Mouse (Mus musculus) intestine, embryonic 15.5 days (tissue): Measurements from ENCODE around the gene Vps16. TPM values are rescaled to one million over a fixed set of nuclear protein-coding genes. Genes with fewer than 3 reads are reported as not detected.
A peak's percentile ranks its signal among the peaks of the same experiment; 100 is the strongest.

Experiments
- ATAC-seq: fragments of 200-750 bp; cut with Nextera tagmentation; 2 replicates; pipeline ENCODE4 v1.8.0; 2017; ENCODE audit warnings: moderate TSS enrichment, moderate library complexity
- H3K27ac ChIP-seq: fragments of 300-500 bp; sonication (generic); 2 replicates; pipeline ENCODE4 v1.5.1; 2015; ENCODE audit warnings: mild to moderate bottlenecking, inconsistent platforms
- H3K27me3 ChIP-seq: fragments of 300-500 bp; sonication (generic); replicated peaks from 2 replicates; pipeline ENCODE4 v1.6.1; 2015; ENCODE audit warnings: inconsistent platforms
- H3K36me3 ChIP-seq: fragments of 300-500 bp; sonication (generic); 2 replicates; pipeline ENCODE4 v1.6.1; 2015; ENCODE audit warnings: inconsistent platforms
- H3K4me1 ChIP-seq: fragments of 300-500 bp; sonication (generic); replicated peaks from 2 replicates; pipeline ENCODE4 v1.6.1; 2015; ENCODE audit warnings: inconsistent platforms
- H3K4me2 ChIP-seq: fragments of 300-500 bp; sonication (generic); replicated peaks from 2 replicates; pipeline ENCODE4 v1.6.1; 2015; ENCODE audit warnings: mild to moderate bottlenecking, inconsistent platforms
- H3K4me3 ChIP-seq: fragments of 300-500 bp; sonication (generic); replicated peaks from 2 replicates; pipeline ENCODE4 v1.5.1; 2015; ENCODE audit warnings: inconsistent platforms
- H3K9ac ChIP-seq: fragments of 300-500 bp; sonication (generic); 2 replicates; pipeline ENCODE4 v1.6.1; 2015; ENCODE audit warnings: inconsistent platforms
- H3K9me3 ChIP-seq: fragments of 300-500 bp; sonication (generic); 2 replicates; pipeline ENCODE4 v1.6.1; 2016; ENCODE audit warnings: inconsistent platforms
- WGBS: fragments of 180-500 bp; shearing (Covaris S2); methylation state at CpG from one replicate; pipeline ENCODE4 v1.1.7; 2015; 5-methylcytosine and 5-hydroxymethylcytosine counted together
- polyA plus RNA-seq: library from polyadenylated mRNA; unstranded; fragments of >200 nt; fragmentation: Nextera tagmentation; extraction: Ambion mirVana; gene quantifications from 2 replicates; pipeline ENCODE4 v1.2.1, GENCODE M21; 2015

Gene Vps16
- polyA plus RNA-seq, 1 experiment from 2014 or later, result 76.7 TPM

DNA sequence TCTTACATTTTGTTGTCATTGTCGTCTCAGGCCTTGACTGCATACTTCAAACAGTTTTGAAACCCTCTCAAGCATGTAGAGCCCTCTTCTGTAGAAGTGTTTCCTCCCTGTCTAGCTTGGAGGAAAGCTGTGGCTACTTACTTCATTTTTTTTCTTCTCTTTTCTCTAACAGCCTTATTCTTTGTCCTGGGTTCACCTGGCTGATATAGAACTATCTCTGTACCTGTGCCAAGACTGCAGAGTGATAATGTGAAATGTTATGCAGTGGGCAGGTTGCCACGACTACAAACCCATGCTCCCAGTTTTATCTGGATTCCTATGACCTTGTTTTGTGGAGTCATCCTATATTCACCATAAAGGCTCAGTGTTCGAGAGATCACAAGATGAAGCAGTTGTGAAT, 6.3 kb downstream of the Vps16 start:
- H3K36me3 ChIP-seq, result no peaks in the 10 kb centered on the region
- no peak overlapping the region for H3K4me3 ChIP-seq
- H3K9ac ChIP-seq, result no peak overlapping the region
- no peak overlapping the region for H3K27ac ChIP-seq
- H3K9me3 ChIP-seq, result no peaks in the 10 kb centered on the region
- no peaks in the 10 kb centered on the region for H3K4me1 ChIP-seq
- H3K27me3 ChIP-seq, result no peaks in the 10 kb centered on the region
- H3K4me2 ChIP-seq, result no peak overlapping the region
- 86% methylated on average over 3 of the region's 3 CpGs for WGBS
- no peak for ATAC-seq

DNA sequence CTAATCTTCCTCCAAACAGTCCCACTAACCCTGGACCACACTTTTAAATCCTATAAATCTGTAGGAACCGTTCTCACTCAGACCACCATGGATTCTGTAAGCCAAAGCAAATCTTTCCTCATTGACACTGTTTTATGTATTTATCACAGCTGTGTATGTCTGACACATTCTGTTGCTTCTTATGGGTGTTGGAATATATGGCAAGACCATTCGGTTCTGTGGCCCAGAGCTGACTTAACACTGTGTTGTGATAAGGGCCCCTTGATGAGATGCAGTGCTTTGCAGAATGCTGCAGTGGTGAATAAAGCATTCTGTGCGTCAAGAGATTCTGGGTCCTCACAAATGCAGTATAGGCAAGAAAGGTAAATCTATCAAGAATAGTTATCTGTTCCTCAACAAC, 8.0 kb downstream of the Vps16 start:
- Histone ChIP-seq H3K36me3 (no peaks in the 10 kb centered on the region), H3K27ac (no peak overlapping the region), H3K4me2 (no peak overlapping the region), H3K9me3 (no peaks in the 10 kb centered on the region), H3K9ac (no peak overlapping the region), H3K27me3 (no peaks in the 10 kb centered on the region), H3K4me3 (no peak overlapping the region), H3K4me1 (no peaks in the 10 kb centered on the region)
- WGBS, result 76% methylated on average over 3 of the region's 3 CpGs
- no peak for ATAC-seq

DNA sequence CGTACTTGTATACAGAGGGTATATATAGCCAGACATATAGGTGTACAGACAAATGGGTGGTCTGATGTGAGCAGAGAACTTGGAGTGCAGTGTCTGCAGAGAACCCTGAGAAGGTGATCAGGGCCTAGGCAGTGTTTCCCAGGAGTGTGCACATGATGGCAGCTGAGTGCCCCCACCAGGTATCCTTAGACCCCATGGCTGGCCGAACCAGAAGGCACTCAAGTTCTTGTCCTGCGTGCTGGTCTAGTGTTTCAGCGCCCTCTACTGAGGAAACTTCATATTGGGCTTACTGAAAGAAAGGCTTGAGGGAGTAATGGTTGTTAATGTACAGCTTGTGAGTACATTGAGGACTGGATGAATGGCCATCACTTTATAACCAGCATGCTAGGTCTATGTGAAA, 9.0 kb downstream of the Vps16 start:
- WGBS, result 19% methylated on average over 4 of the region's 4 CpGs
- no peaks in the 10 kb centered on the region for H3K4me1 ChIP-seq
- peak; percentile 59 for ATAC-seq
- no peak overlapping the region for H3K27ac ChIP-seq
- no peak overlapping the region for H3K4me3 ChIP-seq
- H3K4me2 ChIP-seq, result no peak overlapping the region
- no peaks in the 10 kb centered on the region for H3K27me3 ChIP-seq
- H3K9ac ChIP-seq, result no peak overlapping the region
- no peaks in the 10 kb centered on the region for H3K9me3 ChIP-seq
- peaks cover 3% of the 10 kb centered on the region; the same call in 1 of the 2 replicates for H3K36me3 ChIP-seq

DNA sequence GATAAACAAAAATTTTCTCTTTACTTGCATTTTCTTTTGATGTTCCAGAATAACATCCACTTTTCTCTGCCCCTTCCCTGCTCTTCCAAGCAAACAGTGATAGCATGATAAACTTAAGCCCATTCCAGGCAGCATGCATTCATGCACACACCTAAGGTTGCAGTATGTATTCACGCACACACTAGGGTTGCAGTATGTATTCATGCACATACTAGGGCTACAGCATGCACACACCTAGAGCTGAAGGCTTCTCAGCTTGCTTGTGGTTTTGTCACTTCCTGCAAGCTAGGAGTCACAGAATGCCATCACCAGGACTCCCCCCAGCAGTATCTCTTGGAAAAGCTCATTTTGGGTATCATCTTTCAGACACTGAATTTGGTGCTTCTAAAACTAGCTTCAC, 12.6 kb downstream of the Vps16 start:
- H3K4me2 ChIP-seq, result no peak overlapping the region
- no peaks in the 10 kb centered on the region for H3K4me1 ChIP-seq
- H3K36me3 ChIP-seq, result peaks cover 33% of the 10 kb centered on the region
- H3K4me3 ChIP-seq, result no peak overlapping the region
- H3K27me3 ChIP-seq, result no peaks in the 10 kb centered on the region
- ATAC-seq, result no peak
- H3K9me3 ChIP-seq, result no peaks in the 10 kb centered on the region
- H3K27ac ChIP-seq, result no peak overlapping the region
- WGBS, result 93% methylated on average over 1 of the region's 1 CpGs
- no peak overlapping the region for H3K9ac ChIP-seq

DNA sequence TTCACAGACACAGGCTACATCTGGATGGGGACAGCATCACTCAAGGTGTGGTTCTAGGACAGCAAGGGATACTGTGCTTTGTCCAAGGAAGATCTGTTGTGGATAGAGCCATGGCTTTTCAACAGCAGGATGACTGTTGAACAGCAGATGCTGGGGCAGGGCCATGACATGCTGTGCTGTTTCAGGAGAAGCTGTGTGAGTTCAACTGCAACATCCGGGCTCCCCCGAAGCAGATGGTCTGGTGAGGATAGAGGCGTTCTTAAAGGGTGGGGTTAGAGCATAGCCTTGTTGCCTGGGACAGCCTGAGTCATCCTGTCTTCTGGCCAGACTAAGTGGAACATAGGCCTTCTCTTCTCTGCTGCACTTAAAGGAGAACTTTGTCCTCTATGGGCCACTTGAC, 14.7 kb downstream of the Vps16 start:
- H3K4me2 ChIP-seq, result no peak overlapping the region
- no peaks in the 10 kb centered on the region for H3K9me3 ChIP-seq
- no peaks in the 10 kb centered on the region for H3K4me1 ChIP-seq
- no peak overlapping the region for H3K27ac ChIP-seq
- ATAC-seq, result no peak
- no peak overlapping the region for H3K4me3 ChIP-seq
- no peaks in the 10 kb centered on the region for H3K27me3 ChIP-seq
- H3K9ac ChIP-seq, result no peak overlapping the region
- WGBS, result 96% methylated on average over 3 of the region's 3 CpGs
- H3K36me3 ChIP-seq, result peaks cover 50% of the 10 kb centered on the region

DNA sequence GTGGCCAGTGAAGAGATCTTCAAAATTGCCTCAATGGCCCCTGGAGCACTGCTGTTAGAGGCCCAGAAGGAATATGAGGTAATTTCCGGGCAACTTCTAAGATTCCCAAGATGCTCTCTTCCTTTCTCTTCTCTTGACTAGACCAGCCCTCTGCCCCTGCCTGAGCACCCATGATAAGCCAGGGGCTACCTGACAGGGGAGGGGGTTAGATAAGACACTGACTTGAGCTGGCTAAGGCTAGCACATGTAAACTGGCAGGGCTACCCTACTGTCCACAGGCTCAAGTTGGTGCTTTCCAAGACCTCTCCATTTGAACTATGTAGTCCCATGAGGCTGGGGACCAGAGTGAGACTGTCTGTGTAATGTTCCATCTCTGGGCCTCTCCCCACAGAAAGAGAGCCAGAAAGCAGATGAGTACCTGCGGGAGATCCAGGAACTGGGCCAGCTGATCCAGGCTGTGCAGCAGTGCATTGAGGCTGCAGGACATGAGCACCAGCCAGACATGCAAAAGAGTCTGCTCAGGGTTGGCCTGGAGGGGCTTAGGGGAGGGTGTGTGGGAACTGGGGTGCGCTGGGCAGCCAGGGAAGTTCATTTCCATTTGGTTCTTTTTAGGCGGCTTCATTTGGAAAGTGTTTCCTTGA, 15.8 kb downstream of the Vps16 start:
- Histone ChIP-seq H3K4me1 (no peaks in the 10 kb centered on the region), H3K36me3 (peaks cover 56% of the 10 kb centered on the region), H3K9ac (no peak overlapping the region), H3K27me3 (no peaks in the 10 kb centered on the region), H3K4me2 (no peak overlapping the region), H3K27ac (no peak overlapping the region), H3K9me3 (no peaks in the 10 kb centered on the region), H3K4me3 (no peak overlapping the region)
- no peak for ATAC-seq
- 92% methylated on average over 4 of the region's 4 CpGs for WGBS

DNA sequence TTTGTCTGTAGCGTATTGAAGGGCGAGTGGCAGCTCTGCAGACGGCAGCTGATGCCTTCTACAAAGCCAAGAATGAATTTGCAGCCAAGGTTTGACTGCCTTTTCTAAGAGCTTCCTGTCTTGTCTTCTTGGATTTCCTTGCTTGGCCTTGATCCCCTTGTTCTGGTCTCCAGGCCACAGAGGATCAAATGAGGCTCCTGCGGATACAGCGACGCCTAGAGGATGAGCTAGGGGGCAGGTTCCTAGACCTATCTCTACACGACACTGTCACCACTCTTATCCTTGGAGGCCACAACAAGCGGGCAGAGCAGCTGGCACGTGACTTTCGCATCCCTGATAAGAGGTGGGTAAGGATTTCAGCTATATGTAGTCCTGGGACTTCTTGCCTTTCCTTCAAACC, 18.0 kb downstream of the Vps16 start:
- Histone ChIP-seq H3K4me3 (no peak overlapping the region), H3K36me3 (peaks cover 56% of the 10 kb centered on the region), H3K4me1 (no peaks in the 10 kb centered on the region), H3K27me3 (no peaks in the 10 kb centered on the region), H3K9ac (no peak overlapping the region), H3K4me2 (no peak overlapping the region), H3K9me3 (no peaks in the 10 kb centered on the region), H3K27ac (no peak overlapping the region)
- WGBS, result 89% methylated on average over 10 of the region's 10 CpGs
- ATAC-seq, result no peak

DNA sequence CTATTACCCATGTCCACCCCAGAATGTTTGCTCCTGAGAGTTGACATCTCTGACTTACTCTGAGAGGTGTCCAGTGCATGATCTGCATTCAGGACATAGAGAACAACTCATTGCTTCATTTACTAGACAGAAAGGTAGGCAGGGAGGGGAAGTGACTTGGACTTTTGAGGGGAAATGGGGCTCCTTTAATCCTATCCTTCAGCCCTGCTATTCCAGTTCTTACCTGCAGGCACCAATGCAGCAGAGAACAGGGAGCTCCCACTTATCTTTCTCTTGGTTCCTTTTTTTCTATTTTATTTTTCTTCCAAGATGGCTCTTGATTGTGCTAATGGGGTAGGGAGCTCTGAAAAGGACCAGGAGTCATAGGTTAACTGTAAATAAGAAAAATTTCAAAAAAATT, 24.3 kb downstream of the Vps16 start:
- ATAC-seq, result no peak
- Histone ChIP-seq H3K9ac (no peak overlapping the region), H3K4me2 (no peak overlapping the region), H3K9me3 (no peaks in the 10 kb centered on the region), H3K4me3 (no peak overlapping the region), H3K36me3 (peaks cover 7% of the 10 kb centered on the region; the same call in 1 of the 2 replicates), H3K4me1 (peaks cover 14% of the 10 kb centered on the region), H3K27me3 (no peaks in the 10 kb centered on the region), H3K27ac (no peak overlapping the region)

DNA sequence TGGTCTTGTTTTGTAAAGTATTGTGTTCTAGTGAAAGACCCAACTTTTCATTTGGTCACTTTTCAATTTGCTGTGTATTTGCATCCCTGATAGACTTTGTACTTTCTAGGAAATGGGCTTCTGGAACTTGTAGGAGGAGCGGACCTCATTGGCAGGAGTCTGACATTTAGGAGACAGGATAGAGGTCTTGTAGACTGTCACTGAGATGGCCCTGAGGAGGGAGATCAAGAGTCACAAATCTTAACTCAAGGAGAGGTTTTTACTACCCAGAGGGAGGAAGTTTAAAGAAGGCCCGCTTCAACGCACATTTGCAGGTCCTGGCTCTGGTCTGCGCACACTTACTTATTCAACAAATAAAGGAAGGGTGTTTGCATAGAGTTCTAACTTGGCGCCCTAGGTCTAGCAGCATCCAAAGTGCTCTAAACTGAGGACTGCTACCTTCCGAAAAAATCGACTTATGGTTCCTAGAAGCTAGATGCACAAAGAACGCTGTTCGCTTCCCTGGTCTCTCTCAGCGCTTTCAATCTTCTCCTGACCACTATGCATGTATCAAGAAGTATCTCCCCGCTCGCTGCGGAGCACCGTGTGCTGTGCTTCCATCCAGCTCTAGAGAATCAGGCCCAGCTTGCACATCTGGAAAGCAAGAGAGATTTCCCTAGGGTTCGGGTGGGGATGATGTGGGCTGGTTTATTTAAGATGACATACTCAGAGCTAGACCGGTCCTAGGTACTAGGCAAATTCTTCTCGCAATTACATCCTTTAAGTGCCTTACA, 25.1 kb downstream of the Vps16 start:
- peak; percentile 7; the same call in 1 of the 2 replicates for ATAC-seq
- 5% methylated on average over 17 of the region's 17 CpGs for WGBS
- H3K4me2 ChIP-seq, result peak overlapping the region; percentile 96

DNA sequence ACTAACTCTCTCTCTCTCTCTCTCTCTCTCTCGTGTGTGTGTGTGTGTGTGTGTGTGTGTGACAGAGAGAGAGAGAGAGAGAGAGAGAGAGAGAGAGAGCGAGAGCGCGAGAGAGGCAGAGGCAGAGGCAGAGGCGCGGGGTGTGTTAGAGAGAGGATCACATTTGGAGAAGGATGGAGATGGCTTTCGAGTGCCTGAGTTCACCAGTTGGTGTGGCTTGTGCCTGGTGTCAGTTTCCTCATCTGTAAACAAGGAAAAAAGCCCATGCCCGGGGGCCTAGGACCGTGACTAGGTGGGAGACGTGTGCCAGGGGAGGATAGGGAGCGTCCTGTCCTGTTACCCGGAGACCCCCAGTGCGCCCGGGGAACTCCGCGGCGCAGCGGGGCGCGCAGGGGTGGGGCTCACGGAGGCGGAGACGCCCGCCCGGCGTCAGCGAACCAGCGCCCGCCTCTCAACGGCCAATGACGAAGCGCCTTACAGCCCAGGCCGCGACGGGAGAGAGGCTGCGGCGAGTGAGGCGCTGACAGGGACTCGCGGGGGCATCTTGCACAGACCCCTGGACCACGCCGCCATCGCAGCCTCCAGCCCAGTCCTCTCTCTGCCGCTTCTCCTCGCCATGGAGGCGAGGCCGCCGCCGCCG, 25.8 kb downstream of the Vps16 start, which contains the start of gene Ptpra:
Gene Ptpra (plus strand): TSS at position 485 of the 640 bp plus-strand sequence.
- peak; percentile 99 for ATAC-seq
- WGBS, result 0% methylated on average over 50 of the region's 50 CpGs

More for the DNA sequence above, 25.1 kb downstream of the Vps16 start:
- Histone ChIP-seq H3K4me3 (peak overlapping the region; percentile 95), H3K4me1 (peaks cover 14% of the 10 kb centered on the region), H3K9me3 (no peaks in the 10 kb centered on the region), H3K9ac (peak overlapping the region; percentile 88), H3K27me3 (no peaks in the 10 kb centered on the region), H3K27ac (no peak overlapping the region; the same call in 1 of the 2 replicates), H3K36me3 (0 out of 2 replicates have a peak, but pooled peaks cover 2% of the 10 kb centered on the region)

DNA sequence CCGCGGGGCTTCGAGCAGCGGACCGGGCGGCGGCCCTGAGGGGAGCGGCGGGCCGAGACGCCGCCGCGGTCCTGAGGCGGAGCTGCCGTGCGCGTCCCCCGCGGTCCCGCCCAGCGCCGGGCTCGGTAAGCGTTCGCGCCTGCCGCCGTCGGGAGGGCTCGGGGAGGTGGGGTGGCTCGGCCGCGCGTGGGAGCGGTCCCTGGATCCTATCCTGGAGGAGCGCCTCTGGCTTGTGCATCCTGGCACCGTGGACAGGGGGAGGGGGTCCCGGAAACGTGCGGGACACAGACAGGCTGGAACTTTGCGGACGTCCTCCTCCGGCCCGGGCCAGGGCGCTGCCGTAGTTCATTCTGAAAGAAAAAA, 26.3 kb downstream of the Vps16 start:
- H3K36me3 ChIP-seq, result no peaks in the 10 kb centered on the region
- H3K4me2 ChIP-seq, result peak overlapping the region; percentile 96
- H3K27ac ChIP-seq, result peak overlapping the region; percentile 83
- H3K27me3 ChIP-seq, result no peaks in the 10 kb centered on the region
- peak overlapping the region; percentile 95 for H3K4me3 ChIP-seq
- peak; percentile 94 for ATAC-seq
- no peaks in the 10 kb centered on the region for H3K9me3 ChIP-seq
- peaks cover 14% of the 10 kb centered on the region for H3K4me1 ChIP-seq
- H3K9ac ChIP-seq, result peak overlapping the region; percentile 88
- under 1% methylated on average over 37 of the region's 47 CpGs for WGBS

More for the DNA sequence above, 25.8 kb downstream of the Vps16 start, which contains the start of gene Ptpra:
- peaks cover 14% of the 10 kb centered on the region for H3K4me1 ChIP-seq
- peak within 1 kb of the TSS; percentile 95 for H3K4me3 ChIP-seq
- no peaks in the 10 kb centered on the region for H3K36me3 ChIP-seq
- H3K27me3 ChIP-seq, result no peaks in the 10 kb centered on the region
- peak within 1 kb of the TSS; percentile 96 for H3K4me2 ChIP-seq
- peak within 1 kb of the TSS; percentile 83 for H3K27ac ChIP-seq
- peak within 1 kb of the TSS; percentile 88 for H3K9ac ChIP-seq
- no peaks in the 10 kb centered on the region for H3K9me3 ChIP-seq

DNA sequence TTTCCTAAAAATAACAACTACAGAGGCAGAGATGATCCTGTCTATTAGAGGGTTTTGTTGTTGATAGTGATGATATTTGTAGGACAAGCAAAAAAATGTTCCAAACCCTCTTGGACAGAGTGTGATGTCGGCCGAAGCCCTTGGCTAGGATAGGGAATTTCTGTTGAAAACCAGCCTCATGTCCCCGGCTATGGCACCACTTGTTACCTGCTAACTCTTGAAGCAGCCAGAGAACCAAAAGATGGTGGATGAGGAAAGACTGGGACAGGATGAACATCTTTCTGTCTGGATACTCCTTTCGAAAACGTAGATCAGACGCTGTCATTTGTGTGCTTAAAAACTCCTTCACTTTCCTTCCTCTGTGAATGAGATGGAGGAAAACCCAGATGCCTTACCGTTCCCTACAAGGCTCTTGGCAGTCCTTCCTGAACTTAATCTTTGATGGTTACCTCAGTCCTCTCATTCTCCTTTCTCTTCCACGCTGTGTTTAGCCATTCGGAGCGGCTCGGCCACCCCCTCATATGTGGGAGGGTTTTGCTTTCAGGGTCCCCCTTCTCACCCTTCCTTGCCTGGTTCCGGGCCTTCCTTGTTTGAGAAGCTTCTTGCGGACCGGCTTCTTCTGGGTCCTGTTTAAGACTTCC, 27.1 kb downstream of the Vps16 start:
- Histone ChIP-seq H3K27ac (no peak overlapping the region), H3K4me2 (peak overlapping the region; percentile 96), H3K4me1 (peaks cover 14% of the 10 kb centered on the region), H3K27me3 (no peaks in the 10 kb centered on the region), H3K36me3 (no peaks in the 10 kb centered on the region), H3K9me3 (no peaks in the 10 kb centered on the region), H3K9ac (peak overlapping the region; percentile 88), H3K4me3 (peak overlapping the region; percentile 95)
- ATAC-seq, result no peak
- 63% methylated on average over 14 of the region's 14 CpGs for WGBS
